Mouse (Mus musculus) layer of hippocampus, postnatal 36 days (tissue): ENCODE results near the gene Mib2. TPM values are rescaled to one million over a fixed set of nuclear protein-coding genes. Genes with fewer than 3 reads are reported as not detected.
"Not testable (repeated sequence)": the region's sequence is repeated elsewhere in the genome, so short reads cannot be mapped to it uniquely, and the experiment has no call there.

ENCODE experiments used
- DNase-seq, 2 experiments: peaks; one replicate each; pipeline ENCODE4 v3.0.0; 2022
- total RNA-seq, 2 experiments: library from RNA; stranded (reverse); gene quantifications; 2 replicates each; pipeline ENCODE4 v1.2.3; 2021

The Mib2 gene
- total RNA-seq, result 100 to 1,000 TPM in 1 of 2 experiments, 10 to 100 TPM in 1; 96.8 to 109 TPM

GRCm38 (mm10) chr4:155668689-155669597, at the start of gene Mib2:
TSS of gene Mib2 (minus strand) at chr4:155669198.
- peak; percentile 97 to 98 for DNase-seq

DNA sequence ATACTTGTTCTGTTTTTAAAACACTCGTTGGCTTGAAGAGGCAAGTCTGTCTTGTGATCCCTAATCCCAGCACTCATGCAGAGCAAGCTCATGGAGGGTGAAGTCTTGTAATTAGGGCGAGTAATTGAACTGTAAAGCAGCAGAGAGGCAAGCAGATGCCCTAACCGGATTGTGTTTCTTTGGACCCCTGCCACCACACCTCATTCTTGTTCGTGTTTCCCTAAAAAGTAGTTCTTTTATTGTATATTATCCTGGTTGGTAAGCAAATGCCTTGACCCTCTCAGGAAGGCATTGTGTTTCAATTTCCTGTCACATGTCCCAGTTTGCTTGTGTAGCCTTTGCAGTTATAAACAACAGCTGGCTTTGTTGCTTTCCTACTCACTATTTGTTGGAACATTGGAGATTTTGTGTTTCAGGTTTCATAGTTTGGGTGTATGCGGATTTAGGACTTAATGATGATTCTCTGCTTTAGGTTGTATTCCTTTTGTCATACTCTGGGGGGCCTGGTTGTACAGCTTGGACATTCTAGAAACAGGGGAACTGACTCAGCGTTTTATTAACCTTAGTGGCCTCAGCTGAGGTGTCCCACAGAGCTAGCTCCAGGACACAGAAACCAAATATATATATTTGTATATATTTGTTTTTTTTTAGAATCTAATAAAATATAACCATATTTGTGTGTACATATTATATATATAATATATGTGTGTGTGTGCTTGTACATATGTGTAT, 41.7 kb upstream of the Mib2 start:
- no peak for DNase-seq

GRCm38 (mm10) chr4:155708988-155709387, 40.0 kb upstream of the Mib2 start:
- no peak for DNase-seq

GRCm38 (mm10) chr4:155708582-155708981, 39.6 kb upstream of the Mib2 start:
- no peak for DNase-seq

GRCm38 (mm10) chr4:155705592-155705929, 36.6 kb upstream of the Mib2 start:
- DNase-seq, result no peak

DNA sequence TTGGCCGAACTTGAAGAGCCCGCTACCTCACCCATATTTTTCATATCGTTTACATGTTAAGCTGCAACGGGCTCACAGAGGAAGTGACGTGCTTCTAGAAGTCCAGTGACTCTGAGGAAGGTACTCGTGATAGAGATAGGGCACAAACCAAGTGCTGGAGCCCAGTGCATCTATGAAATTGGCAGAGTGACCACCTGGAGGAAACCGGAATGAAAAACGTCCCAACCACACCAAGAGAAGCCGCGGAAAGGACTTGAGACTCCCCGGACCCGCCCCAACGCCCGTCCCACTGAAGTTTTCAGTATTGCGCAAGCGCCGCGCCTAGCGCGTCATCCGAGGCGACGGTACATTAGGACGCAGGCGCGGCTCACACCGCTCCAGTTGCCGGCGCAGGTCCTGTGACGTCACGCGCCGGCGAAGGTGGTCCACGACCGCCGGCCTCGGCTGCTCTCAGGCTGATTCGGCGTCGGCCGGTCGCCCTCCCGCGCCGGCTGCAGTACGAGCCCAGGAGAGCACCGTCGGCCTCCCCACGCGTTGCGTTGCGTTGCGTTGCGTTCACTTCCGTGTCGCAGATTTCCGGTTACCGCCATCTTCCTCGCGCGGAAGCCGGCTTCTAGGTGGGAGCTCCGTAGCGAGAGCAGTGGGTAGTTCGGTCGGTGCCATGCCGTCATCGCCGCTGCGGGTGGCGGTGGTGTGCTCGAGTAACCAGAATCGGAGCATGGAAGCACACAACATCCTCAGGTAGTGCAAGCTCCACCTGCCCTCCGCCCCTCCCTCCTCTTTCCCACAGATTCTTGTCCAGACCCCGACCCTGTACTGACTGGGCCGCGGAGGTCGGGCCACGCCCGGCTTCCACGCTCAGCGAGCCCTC, 36.0 kb upstream of the Mib2 start, which contains the start of gene Ssu72:
Gene Ssu72, plus strand, starts transcription at position 80 of the 871 bp plus-strand sequence.
- peak; percentile 96 to 97 for DNase-seq

DNA sequence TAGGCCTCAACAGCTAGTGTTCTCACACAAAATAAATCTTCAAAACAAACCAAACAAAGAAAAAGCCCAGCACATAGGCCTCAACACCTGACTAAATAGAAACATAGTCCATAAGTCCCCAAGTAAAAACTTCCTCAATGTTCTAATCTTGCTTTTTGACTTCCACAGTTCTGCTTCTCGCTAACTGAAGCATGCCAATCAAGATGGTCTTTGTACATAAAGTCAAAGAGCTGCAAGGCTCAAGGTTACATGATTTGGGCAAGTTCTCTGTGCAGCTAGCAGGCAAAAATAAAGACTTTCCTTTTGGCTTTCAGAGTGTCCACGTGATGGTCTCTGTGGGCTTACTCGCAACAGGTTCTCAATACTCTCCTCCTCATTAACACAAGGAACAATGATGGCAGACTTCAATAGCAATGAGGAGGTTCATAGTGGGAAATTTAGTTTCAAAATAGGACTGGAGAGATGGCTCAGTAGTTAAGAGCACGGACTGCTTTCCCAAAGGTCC, 34.5 kb upstream of the Mib2 start:
- DNase-seq, result no peak

DNA sequence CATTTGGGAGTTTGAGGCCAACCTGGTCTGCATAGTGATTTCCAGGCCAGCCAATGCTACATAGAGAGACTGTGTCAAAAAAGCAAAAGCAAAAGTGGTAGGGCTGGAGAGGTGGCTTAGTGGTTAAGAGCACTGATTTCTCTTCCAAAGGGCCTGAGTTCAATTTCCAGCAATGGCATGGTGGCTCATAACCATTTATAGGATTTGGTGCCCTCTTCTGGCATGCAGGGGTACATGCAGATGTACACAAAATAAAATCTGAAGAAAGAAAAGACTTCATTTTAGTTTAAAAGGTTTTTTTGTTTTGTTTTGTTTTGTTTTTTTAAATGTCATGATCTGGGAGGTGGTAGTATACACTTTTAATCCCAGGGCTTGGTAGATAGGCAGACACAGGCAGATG, 31.4 kb upstream of the Mib2 start:
- DNase-seq, result no peak

DNA sequence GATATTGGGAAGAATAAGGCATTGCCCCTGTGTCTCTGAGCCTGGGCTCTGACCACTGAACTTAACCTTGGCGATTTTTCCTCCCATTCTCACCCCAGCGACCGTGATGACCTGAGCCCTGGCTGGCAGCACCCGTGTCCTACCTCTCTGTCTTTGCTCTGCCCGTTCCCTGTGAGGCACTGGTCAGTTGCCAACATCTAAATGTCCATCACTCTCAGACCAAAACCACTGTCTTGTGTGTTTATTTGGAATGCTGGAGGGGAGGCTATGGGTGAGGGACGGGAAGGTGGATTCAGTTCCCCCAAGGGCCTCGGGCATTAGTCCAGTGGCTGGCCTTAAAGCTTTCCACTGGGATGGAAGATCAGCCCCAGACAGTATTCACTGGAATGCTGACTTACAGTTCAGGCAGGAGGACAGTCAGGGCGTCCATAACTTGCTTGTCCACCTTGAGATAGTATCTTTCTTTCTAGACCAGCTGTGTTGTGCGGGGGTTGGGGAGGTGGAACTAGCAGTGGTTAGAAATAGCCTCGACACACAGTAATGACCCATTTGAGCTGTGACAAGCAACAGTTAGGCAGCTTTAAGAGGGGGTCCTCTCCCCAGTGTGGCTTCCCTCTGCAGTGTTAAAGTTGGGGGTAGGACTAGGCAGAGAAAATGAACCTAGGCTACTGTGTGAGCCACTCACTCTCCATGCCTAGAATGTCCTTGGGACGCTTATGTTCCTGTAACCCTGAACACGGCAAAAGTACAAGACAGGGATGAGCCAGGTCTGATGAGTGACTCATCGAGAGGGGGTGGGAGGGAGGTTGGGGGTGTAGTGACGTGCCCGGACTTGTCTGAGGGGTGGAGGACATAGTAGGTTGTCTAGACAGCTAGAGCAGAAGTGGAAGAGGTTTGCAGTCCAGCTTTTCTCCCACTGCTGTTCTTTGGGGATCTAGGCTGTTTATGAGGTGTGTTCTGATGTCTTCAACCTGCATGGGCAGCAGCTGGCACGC, 27.6 kb upstream of the Mib2 start:
- no peak for DNase-seq

DNA sequence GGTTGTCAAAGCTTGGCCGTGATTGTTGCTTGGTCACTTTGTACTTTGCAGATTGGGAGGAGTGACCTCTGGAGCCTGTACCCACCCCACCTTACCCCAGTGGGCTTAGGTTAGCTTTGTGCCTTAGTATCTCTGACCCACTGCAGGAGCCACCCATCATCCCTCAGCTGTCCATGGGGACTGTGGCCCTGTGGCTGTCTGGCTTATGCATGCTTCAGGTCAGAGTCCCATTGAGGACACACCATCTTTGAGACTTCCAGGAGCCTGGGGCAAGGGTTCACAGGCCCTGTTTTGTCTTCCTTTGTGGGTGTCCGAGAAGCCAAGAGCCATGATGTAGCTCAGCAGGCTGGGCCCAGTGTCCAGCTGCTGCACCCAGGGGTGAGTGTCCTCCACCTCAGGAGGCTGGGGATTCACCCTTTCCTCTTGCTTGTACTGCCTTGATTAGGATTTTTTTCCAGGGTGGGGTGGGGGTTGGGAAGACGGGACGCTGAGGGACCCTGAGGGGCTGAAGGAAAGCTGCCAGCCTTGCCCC, 26.6 kb upstream of the Mib2 start:
- DNase-seq, result no peak

DNA sequence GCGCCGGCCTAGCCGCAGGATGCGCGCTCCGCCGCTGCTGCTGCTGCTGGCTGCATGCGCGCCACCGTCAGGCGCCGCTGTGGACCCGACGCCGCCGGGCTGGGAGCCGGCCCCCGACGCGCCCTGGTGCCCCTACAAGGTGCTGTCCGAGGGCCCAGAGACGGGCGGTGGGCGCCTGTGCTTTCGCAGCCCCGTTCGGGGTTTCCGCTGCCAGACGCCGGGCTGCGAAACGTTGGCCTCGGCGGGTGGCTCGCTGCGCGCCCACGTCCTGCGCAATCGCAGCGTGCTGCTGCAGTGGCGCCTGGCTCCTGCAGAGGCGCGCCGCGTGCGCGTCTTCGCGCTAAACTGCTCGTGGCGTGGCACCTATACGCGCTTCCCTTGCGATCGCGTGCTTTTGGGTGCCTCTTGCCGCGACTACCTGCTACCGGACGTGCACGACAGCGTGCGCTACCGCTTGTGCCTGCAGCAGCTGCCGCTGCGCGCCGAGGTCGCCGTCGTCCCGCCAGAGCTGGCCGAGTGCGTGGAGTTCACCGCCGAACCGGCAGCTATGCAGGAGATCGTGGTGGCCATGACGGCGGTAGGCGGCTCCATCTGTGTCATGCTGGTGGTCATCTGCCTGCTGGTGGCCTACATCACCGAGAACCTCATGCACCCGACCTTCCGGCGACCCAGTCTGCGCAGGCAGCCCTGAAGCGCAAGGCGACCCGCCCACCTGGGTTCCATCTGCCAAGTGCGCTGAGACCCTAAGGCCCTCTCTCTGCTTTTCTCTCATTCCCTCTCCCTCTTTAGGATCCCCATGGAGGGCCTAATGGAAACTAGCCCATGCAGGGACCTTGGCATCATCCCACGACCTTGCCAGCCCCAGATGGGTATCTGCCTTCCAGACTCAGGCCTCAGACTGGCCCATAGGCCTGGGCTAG, 25.7 kb upstream of the Mib2 start:
- peak; percentile 75 to 81 for DNase-seq

- peak; percentile 69 to 70 for DNase-seq
These were observed 25.1 kb upstream of the Mib2 start, which contains the start of gene Fndc10 for GRCm38 (mm10) chr4:155694111-155694481. TSS of gene Fndc10 (plus strand) at chr4:155694342.

GRCm38 (mm10) chr4:155692421-155692820, 23.4 kb upstream of the Mib2 start:
- no peak for DNase-seq

- DNase-seq, result peak; percentile 58 to 67
These were observed 21.8 kb upstream of the Mib2 start for GRCm38 (mm10) chr4:155690571-155691375.

DNA sequence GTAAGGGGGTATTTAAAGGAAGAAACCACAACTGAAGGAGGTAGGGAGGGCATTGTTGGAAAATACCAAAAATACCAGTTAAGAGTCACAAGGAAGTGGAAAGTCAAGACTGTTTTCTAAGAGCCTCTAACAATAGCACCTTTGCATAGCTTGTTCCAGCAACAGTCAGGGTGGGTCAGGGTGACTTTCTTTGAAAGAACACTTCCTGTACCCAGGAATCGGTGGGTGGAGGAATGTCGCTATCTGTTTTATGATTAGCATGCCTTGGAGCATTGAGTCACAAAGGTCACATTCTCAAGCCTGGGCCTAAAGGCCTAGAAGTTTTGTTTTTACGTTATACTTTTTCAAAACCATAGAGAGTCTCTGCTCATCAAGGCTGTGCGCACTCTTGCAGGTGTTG, 18.8 kb upstream of the Mib2 start:
- DNase-seq, result not testable (repeated sequence)

DNA sequence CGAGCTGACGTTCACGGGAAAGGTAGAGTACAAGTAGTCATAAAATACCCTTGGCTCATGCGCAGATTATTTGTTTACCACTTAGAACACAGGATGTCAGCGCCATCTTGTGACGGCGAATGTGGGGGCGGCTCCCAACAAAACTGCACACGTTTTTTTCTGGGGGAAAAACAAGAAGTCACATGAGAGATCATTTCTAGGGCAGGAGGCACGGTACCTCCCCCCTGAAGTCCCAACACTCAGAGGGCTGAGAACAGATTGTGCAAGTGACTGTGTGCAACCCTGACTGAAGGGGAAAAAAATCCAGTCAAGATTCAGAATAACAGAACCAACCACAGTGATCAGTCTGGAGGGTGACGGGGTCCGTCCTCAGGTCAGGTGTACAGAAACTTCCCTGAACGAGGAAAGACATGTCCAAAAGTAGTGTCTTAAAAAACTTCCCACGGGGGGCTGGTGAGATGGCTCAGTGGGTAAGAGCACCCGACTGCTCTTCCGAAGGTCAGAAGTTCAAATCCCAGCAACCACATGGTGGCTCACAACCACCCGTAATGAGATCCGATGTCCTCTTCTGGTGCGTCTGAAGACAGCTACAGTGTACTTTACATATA, 14.8 kb upstream of the Mib2 start:
- DNase-seq, result not testable (repeated sequence)

DNA sequence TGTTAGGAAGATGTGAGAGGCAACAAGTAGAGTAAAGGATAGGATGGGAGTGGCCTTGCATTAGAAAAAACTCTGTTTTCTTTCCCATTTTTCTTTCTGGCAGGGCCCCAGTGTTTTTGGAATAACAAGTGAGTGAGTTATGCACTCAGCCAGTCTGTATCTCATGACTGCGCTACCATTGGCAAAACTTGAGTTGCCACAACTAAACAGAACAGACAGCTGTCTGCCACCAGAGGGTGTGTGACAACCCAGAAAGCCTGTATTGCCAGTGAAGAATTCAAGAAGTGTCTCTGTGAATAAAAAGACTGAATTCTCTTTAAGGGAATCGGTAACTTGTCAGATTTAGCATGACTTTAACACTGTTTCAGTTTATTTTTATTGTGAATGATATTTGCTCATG, 7.0 kb upstream of the Mib2 start:
- peak in 1 of 2 experiments; percentile 41 for DNase-seq

- DNase-seq, result no peak
These were observed 3.1 kb upstream of the Mib2 start for GRCm38 (mm10) chr4:155672082-155672481.
